Mouse (Mus musculus) lung, embryonic 14.5 days (tissue): Measurements from ENCODE around the gene Kremen2. TPM values are rescaled to one million over a fixed set of nuclear protein-coding genes. Genes with fewer than 3 reads are reported as not detected.
A peak's percentile ranks its signal among the peaks of the same experiment; 100 is the strongest.

Experiments
- ATAC-seq: fragments of 200-750 bp; cut with Nextera tagmentation; 2 replicates; pipeline ENCODE4 v1.8.0; 2017; ENCODE audit warnings: mild to moderate bottlenecking, moderate TSS enrichment, moderate library complexity; ENCODE audit not compliant: insufficient read depth
- DNase-seq: peaks from one replicate; pipeline ENCODE4 v3.0.0-alpha.2; 2015
- H3K27ac ChIP-seq: fragments of 300-500 bp; sonication (generic); 2 replicates; pipeline ENCODE4 v1.5.1; 2014; ENCODE audit warnings: low read depth, mild to moderate bottlenecking, moderate library complexity
- H3K27me3 ChIP-seq: fragments of 300-500 bp; sonication (generic); 2 replicates; pipeline ENCODE4 v1.6.1; 2014; ENCODE audit warnings: low read length, control low read depth; ENCODE audit not compliant: insufficient read depth
- H3K36me3 ChIP-seq: fragments of 300-500 bp; sonication (generic); 2 replicates; pipeline ENCODE4 v1.6.1; 2014; ENCODE audit warnings: control low read depth; ENCODE audit not compliant: insufficient read depth
- H3K4me1 ChIP-seq: fragments of 300-500 bp; sonication (generic); 2 replicates; pipeline ENCODE4 v1.6.1; 2014; ENCODE audit warnings: antibody characterized with exemption, control low read depth; ENCODE audit not compliant: insufficient read depth
- H3K4me2 ChIP-seq: fragments of 300-500 bp; sonication (generic); 2 replicates; pipeline ENCODE4 v1.6.1; 2014; ENCODE audit warnings: mild to moderate bottlenecking
- H3K4me3 ChIP-seq: fragments of 300-500 bp; sonication (generic); 2 replicates; pipeline ENCODE4 v1.5.1; 2014; ENCODE audit warnings: low read depth, low read length
- H3K9ac ChIP-seq: fragments of 300-500 bp; sonication (generic); 2 replicates; pipeline ENCODE4 v1.6.1; 2014
- H3K9me3 ChIP-seq: fragments of 300-500 bp; sonication (generic); 2 replicates; pipeline ENCODE4 v1.6.1; 2016; ENCODE audit warnings: low read depth, low read length, control low read depth
- CTCF ChIP-seq: IDR thresholded peaks from 2 replicates; pipeline ENCODE4 v1.5.1; 2016; ENCODE audit warnings: antibody characterized with exemption, low read depth
- WGBS: fragments of 180-500 bp; shearing (Covaris S2); extraction: QIAGEN DNeasy Blood & Tissue Kit; methylation state at CpG from one replicate; pipeline ENCODE4 v1.1.7; 2014; 5-methylcytosine and 5-hydroxymethylcytosine counted together
- polyA plus RNA-seq: library from polyadenylated mRNA; unstranded; fragments of >200 nt; fragmentation: Nextera tagmentation; extraction: Ambion mirVana; gene quantifications from 2 replicates; pipeline ENCODE4 v1.2.1, GENCODE M21; 2014

Gene Kremen2
- polyA plus RNA-seq, 1 experiment from 2014 or later, result not detected

DNA sequence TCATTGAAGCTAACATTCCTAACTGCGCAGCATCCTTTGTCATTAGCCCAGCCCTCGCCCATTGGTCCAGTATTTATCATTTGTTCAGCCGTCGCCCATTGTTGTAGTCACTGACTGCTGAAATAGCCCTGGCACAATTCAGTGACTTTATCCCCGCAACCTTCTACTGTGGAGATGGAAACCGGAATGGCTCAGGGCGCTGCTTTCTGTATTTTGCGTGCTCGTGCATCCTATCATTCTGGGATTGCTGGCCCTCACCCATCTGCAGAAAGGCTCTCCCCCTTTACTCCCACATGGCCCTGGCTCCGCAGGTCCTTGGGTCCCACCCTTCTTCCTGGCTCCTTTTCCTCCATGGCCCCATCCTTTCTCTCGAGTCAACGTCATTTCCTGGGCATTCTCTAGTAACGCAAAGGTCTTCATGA, 40.9 kb upstream of the Kremen2 start:
- Histone ChIP-seq H3K27ac (no peak overlapping the region; the same call in 1 of the 2 replicates), H3K4me2 (peak overlapping the region; percentile 88), H3K9ac (0 out of 2 replicates have a peak overlapping the region, but pooled peaks have one; percentile 2), H3K4me1 (0 out of 2 replicates have a peak, but pooled peaks cover 5% of the 10 kb centered on the region), H3K9me3 (no peaks in the 10 kb centered on the region), H3K4me3 (peak overlapping the region; percentile 60), H3K27me3 (no peaks in the 10 kb centered on the region), H3K36me3 (no peaks in the 10 kb centered on the region)
- DNase-seq (peak; percentile 53), ATAC-seq (peak; percentile 26; the same call in 1 of the 2 replicates)
- TF ChIP-seq CTCF, result no peak
- 14% methylated on average over 13 of the region's 13 CpGs for WGBS

DNA sequence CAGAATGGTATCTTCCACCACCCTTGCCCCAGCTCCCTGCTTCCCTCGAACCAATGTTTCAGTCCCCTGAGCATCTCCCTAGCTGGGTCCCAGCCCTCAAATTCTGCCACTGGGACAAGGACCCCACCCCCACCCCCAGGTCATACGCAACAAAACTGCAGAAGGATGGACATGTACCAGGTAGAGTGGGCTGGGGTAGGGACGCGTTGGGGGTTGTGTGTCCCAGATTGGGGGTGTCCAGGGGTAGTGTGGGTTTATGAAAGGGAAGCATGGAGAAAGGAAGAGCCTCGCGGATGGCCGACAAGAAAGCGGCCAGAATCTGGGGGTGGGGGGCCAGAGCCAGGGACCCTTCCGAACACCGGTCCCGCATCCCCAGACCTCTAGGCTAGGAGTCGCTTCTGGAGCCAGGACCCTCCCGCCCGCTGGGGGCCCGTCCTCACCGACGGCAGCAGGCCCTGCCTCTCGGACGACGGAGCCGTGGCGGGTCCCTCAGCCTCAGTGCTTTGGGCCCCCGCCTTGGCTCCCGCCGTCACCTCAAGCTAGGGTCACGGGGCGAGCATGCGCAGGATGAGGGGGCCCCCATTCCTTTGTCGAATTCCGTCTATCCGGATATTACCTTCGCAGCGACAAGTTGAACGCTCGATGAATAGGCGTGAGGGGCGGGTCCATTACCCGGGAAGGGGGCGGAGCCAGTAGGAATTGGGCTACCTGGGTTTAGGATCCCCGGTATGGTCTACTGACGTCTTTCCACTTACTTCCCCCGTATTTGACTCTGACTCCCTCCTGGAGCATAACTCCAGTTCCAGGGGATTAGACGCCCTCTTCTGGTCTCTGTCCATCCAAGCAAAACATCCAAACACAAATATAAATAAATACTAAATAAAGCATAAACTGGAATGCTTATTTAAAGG, 40.2 kb upstream of the Kremen2 start, which contains the start of gene Flywch2:
Gene Flywch2 (minus strand): TSS at position 521 of the 911 bp plus-strand sequence.
- Histone ChIP-seq H3K9ac (peak within 1 kb of the TSS; percentile 69), H3K36me3 (no peaks in the 10 kb centered on the region), H3K9me3 (no peaks in the 10 kb centered on the region), H3K4me2 (peak within 1 kb of the TSS; percentile 88), H3K27me3 (no peaks in the 10 kb centered on the region), H3K4me1 (0 out of 2 replicates have a peak, but pooled peaks cover 5% of the 10 kb centered on the region), H3K4me3 (peak within 1 kb of the TSS; percentile 60), H3K27ac (no peak within 1 kb of the TSS; the same call in 1 of the 2 replicates)
- TF ChIP-seq CTCF, result no peak; the same call in 1 of the 2 replicates
- peak; percentile 90 for DNase-seq
- ATAC-seq, result peak; percentile 80
- WGBS, result 2% methylated on average over 43 of the region's 43 CpGs

DNA sequence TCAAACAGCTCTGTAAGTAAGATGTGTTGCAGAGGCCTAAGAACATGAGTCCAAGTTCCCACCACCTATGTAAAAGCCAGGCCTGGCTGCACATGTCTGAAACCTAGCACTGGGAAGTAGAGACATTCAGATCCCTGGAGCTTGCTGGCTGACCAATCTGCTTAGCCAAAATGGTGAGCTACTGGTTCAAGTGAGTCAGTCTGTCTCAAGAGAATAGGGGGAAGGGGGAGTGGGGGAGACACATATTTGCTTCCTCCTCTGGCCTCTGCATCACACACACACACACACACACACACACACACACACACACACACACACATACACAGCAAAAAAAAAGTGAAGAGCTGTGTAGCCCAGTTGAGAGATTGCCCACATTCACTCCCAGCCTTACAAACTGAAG, 37.7 kb upstream of the Kremen2 start:
- Histone ChIP-seq H3K36me3 (no peaks in the 10 kb centered on the region), H3K4me1 (no peaks in the 10 kb centered on the region), H3K4me3 (no peak overlapping the region), H3K4me2 (no peak overlapping the region), H3K27me3 (no peaks in the 10 kb centered on the region), H3K9me3 (no peaks in the 10 kb centered on the region), H3K9ac (no peak overlapping the region), H3K27ac (no peak overlapping the region)
- ATAC-seq (no peak), DNase-seq (no peak)
- TF ChIP-seq CTCF, result no peak

DNA sequence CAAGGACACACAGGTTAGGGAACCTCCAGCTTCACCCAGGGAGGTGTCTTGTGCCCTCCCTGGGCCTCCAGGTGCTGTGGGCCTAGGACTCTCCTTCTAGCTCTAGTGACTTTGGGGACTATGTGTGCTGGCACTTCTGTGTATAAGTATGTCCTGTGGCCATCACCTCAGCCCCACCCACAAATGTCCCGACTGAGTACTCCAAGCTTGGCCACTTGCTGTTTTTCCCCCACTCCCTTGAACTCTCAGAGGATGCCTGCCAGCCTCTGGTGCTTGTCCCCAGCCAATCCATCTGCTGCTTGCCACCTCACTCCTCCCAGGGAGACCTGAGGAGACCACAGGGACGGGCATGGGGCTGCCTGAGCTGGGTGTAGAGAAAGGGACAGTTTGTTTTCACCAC, 32.8 kb upstream of the Kremen2 start:
- DNase-seq, result no peak
- no peak for ATAC-seq
- no peak for TF ChIP-seq CTCF
- Histone ChIP-seq H3K4me2 (no peak overlapping the region), H3K27ac (no peak overlapping the region), H3K4me1 (no peaks in the 10 kb centered on the region), H3K9me3 (no peaks in the 10 kb centered on the region), H3K9ac (no peak overlapping the region), H3K27me3 (no peaks in the 10 kb centered on the region), H3K36me3 (no peaks in the 10 kb centered on the region), H3K4me3 (no peak overlapping the region)
- WGBS, result 31% methylated on average over 2 of the region's 2 CpGs

DNA sequence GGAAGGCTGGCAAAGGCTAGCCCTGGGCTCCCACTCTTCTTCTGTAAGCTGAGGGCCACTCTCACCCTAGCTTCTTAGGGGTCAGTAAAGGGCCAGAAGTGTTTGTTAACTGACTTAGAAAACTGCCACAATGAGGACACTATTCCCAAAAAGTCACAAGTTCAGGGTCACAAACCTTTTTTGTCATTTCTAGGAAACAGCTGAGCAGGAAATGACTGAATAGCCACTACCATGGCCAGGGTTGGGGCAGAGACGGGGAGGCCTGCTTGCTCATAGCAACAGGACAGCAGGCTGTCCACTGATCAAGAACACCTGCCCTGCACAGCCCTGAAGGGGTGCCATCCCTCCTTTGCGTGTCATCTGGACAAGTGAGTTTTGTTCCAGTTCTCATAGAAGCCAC, 31.5 kb upstream of the Kremen2 start:
- WGBS, result 60% methylated on average over 2 of the region's 2 CpGs
- no peak for ATAC-seq
- Histone ChIP-seq H3K27me3 (no peaks in the 10 kb centered on the region), H3K27ac (no peak overlapping the region), H3K36me3 (no peaks in the 10 kb centered on the region), H3K9me3 (no peaks in the 10 kb centered on the region), H3K4me1 (no peaks in the 10 kb centered on the region), H3K4me3 (no peak overlapping the region), H3K9ac (no peak overlapping the region), H3K4me2 (no peak overlapping the region)
- DNase-seq, result no peak
- TF ChIP-seq CTCF, result no peak

DNA sequence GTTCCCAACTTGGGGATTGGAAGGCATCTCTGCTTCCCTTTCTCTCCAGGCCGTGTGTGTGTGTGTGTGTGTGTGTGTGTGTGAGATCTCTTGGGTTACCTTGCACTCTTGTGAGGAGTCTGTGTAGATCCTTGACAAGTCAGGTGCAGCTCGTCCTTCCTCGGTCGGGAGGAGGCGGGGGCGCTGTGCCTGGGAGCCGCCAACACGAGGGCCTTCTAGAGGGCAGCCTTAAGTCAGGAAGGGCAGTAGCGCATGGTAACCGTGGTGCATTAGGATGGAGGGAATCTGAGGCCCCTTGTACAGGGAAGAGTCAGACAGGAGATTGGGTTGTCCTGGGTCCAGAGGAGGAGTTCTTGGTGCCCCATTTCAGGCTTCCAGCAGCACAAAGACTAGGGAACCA, 30.6 kb upstream of the Kremen2 start:
- DNase-seq, result no peak
- Histone ChIP-seq H3K9me3 (no peaks in the 10 kb centered on the region), H3K27ac (no peak overlapping the region), H3K4me1 (no peaks in the 10 kb centered on the region), H3K9ac (no peak overlapping the region), H3K36me3 (no peaks in the 10 kb centered on the region), H3K4me3 (no peak overlapping the region), H3K4me2 (no peak overlapping the region), H3K27me3 (no peaks in the 10 kb centered on the region)
- WGBS, result 65% methylated on average over 10 of the region's 10 CpGs
- no peak for ATAC-seq
- TF ChIP-seq CTCF, result no peak

DNA sequence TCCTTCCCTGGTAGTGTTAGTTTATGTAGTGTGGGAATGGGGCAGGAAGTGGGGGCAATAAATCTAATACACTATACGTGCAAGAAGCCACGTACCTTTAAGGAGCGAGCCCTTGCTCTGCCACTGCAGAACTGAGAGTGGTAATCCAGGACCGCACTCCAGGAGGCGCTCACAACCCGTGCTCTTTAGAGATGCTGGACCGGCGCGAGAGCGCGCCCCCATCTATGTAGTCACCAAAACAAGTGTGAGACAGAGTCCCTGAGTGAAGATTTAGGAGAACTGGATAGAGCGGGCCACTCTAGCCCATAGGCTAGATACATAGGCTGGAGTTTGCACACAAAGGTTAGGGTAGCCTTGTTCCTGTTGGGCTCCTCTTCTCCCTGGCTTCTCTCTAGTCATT, 28.5 kb upstream of the Kremen2 start:
- Histone ChIP-seq H3K4me1 (no peaks in the 10 kb centered on the region), H3K4me2 (no peak overlapping the region), H3K4me3 (no peak overlapping the region), H3K9me3 (no peaks in the 10 kb centered on the region), H3K9ac (no peak overlapping the region), H3K36me3 (no peaks in the 10 kb centered on the region), H3K27ac (no peak overlapping the region), H3K27me3 (no peaks in the 10 kb centered on the region)
- ATAC-seq (peak; percentile 48), DNase-seq (peak; percentile 91)
- WGBS, result 5% methylated on average over 12 of the region's 12 CpGs
- peak; percentile 83 for TF ChIP-seq CTCF
